Mouse (Mus musculus) Patski (cell line): ENCODE data around the gene Tpt1. TPM values are rescaled to one million over a fixed set of nuclear protein-coding genes. Genes with fewer than 3 reads are reported as not detected.

Experiments used
- ATAC-seq: fragments of 100-300 bp; one replicate; pipeline ENCODE4 v1.8.0; 2021
- CTCF ChIA-PET: fragments of 350-600 bp; sonication (Branson Sonifier 250); formaldehyde crosslinking; loops from one replicate; lab custom pipeline; 2022; ENCODE audit warnings: inconsistent platforms; lab: Charles Lee
- POLR2A ChIA-PET: fragments of 350-600 bp; sonication (Branson Sonifier 250); formaldehyde crosslinking; loops from one replicate; lab custom pipeline; 2022; ENCODE audit warnings: antibody characterized with exemption, inconsistent platforms; lab: Charles Lee
- DNase-seq: peaks from one replicate; pipeline ENCODE4 v3.0.0-alpha.2; 2011; ENCODE audit warnings: low read depth, low spot score
- H3K27me3 ChIP-seq: fragments of 371-371 bp; one replicate; pipeline ENCODE4 v1.5.1; 2021
- CTCF ChIP-seq: fragments of 100-300 bp; IDR thresholded peaks from one replicate; pipeline ENCODE4 v1.5.1; 2021
- in situ Hi-C: fragments of 300-500 bp; cut with MboI; formaldehyde crosslinking; loops from 3 replicates; pipeline ENCODE4 v1.11.1; 2018; ENCODE audit warnings: low pct_unique_long_range_greater_than_20kb, mixed read lengths
- polyA plus RNA-seq: library from polyadenylated mRNA; unstranded; gene quantifications from one replicate; pipeline ENCODE4 v1.2.3, GENCODE M21; 2021

Tpt1 gene
- polyA plus RNA-seq, 1 experiment from 2014 or later: 2,058 TPM

- H3K27me3 ChIP-seq: no peaks in the 10 kb centered on the region
- POLR2A ChIA-PET: no interaction called here
- DNase-seq (no peak), ATAC-seq (no peak)
- CTCF ChIA-PET: interaction anchor here (0.8 kb wide), 1 partner anchor 205 kb away, joined by 5 read pairs; no protein-coding TSS in a partner anchor
- in situ Hi-C loops: loop anchor here (10.0 to 25.0 kb wide), 2 partner anchors 594 to 816 kb away; no protein-coding TSS in a partner anchor
- no peak for TF ChIP-seq CTCF
Measured at GRCm38 (mm10) chr14:75871111-75871510, 26.2 kb downstream of the Tpt1 start.

- H3K27me3 ChIP-seq: no peaks in the 10 kb centered on the region
- CTCF ChIA-PET: interaction anchor here (0.8 kb wide), 1 partner anchor 204 kb away, joined by 5 read pairs; no protein-coding TSS in a partner anchor
- peak; percentile 33 for TF ChIP-seq CTCF
Measured at GRCm38 (mm10) chr14:75871750-75872149, 26.9 kb downstream of the Tpt1 start.

GRCm38 (mm10) chr14:75873612-75874011 is 28.7 kb downstream of the Tpt1 start:
- in situ Hi-C loops: loop anchor here (10.0 to 25.0 kb wide), 2 partner anchors 591 to 814 kb away; no protein-coding TSS in a partner anchor
- ChIA-PET CTCF (interaction anchor here (1.2 to 1.3 kb wide), 2 partner anchors 203 to 204 kb away, joined by 3 read pairs; no protein-coding TSS in a partner anchor), POLR2A (interaction anchor here (0.7 kb wide), 1 partner anchor 128 kb away, joined by 3 read pairs; no protein-coding TSS in a partner anchor)
- no peak for ATAC-seq
- no peak for TF ChIP-seq CTCF
- peak; percentile 68 for DNase-seq
- H3K27me3 ChIP-seq: no peaks in the 10 kb centered on the region

More at GRCm38 (mm10) chr14:75871750-75872149, 26.9 kb downstream of the Tpt1 start:
- DNase-seq: no peak
- no peak for ATAC-seq
- POLR2A ChIA-PET: no interaction called here
- in situ Hi-C loops: loop anchor here (10.0 to 25.0 kb wide), 2 partner anchors 593 to 816 kb away; no protein-coding TSS in a partner anchor

GRCm38 (mm10) chr14:75876320-75877043 is 31.6 kb downstream of the Tpt1 start:
- CTCF ChIA-PET: interaction anchor here (0.6 to 2.9 kb wide), 9 partner anchors 10 to 254 kb away, joined by 3 to 13 read pairs (median 4); no protein-coding TSS in a partner anchor
- no peaks in the 10 kb centered on the region for H3K27me3 ChIP-seq
- in situ Hi-C loops: loop anchor here (10.0 to 25.0 kb wide), 2 partner anchors 588 to 1136 kb away; no protein-coding TSS in a partner anchor
- POLR2A ChIA-PET: no interaction called here
- TF ChIP-seq CTCF: peak; percentile 82
- ATAC-seq (peak; percentile 31), DNase-seq (no peak)

GRCm38 (mm10) chr14:75877297-75877696 is 32.4 kb downstream of the Tpt1 start:
- in situ Hi-C loops: loop anchor here (10.0 to 25.0 kb wide), 2 partner anchors 588 to 1135 kb away; no protein-coding TSS in a partner anchor
- ATAC-seq: peak; percentile 27
- no peaks in the 10 kb centered on the region for H3K27me3 ChIP-seq
- ChIA-PET POLR2A (interaction anchor here (0.6 to 1.0 kb wide), 3 partner anchors 14 to 198 kb away, joined by 4 to 6 read pairs (median 4); no protein-coding TSS in a partner anchor), CTCF (interaction anchor here (0.6 to 2.9 kb wide), 8 partner anchors 9 to 239 kb away, joined by 3 to 13 read pairs (median 4); no protein-coding TSS in a partner anchor)
- no peak for TF ChIP-seq CTCF
- no peak for DNase-seq

GRCm38 (mm10) chr14:75878980-75879379 is 34.1 kb downstream of the Tpt1 start:
- ATAC-seq (no peak), DNase-seq (no peak)
- ChIA-PET CTCF (no interaction called here), POLR2A (interaction anchor here (1.1 kb wide), 1 partner anchor 197 kb away, joined by 11 read pairs; no protein-coding TSS in a partner anchor)
- no peaks in the 10 kb centered on the region for H3K27me3 ChIP-seq
- in situ Hi-C loops: loop anchor here (10.0 to 25.0 kb wide), 2 partner anchors 586 to 1133 kb away; no protein-coding TSS in a partner anchor
- TF ChIP-seq CTCF: no peak

- DNase-seq: no peak
- ChIA-PET CTCF (no interaction called here), POLR2A (no interaction called here)
- in situ Hi-C loops: loop anchor here (25.0 kb wide), 1 partner anchor 1130 kb away; no protein-coding TSS in a partner anchor
- TF ChIP-seq CTCF: no peak
- no peaks in the 10 kb centered on the region for H3K27me3 ChIP-seq
- no peak for ATAC-seq
Measured at GRCm38 (mm10) chr14:75881856-75882255, 37.0 kb downstream of the Tpt1 start.

- H3K27me3 ChIP-seq: no peaks in the 10 kb centered on the region
- ChIA-PET CTCF (interaction anchor here (1.1 to 1.8 kb wide), 3 partner anchors 16 to 194 kb away, joined by 3 to 4 read pairs (median 4); no protein-coding TSS in a partner anchor), POLR2A (no interaction called here)
- ATAC-seq (no peak), DNase-seq (no peak)
- no peak for TF ChIP-seq CTCF
- in situ Hi-C loops: loop anchor here (25.0 kb wide), 1 partner anchor 1129 kb away; no protein-coding TSS in a partner anchor
Measured at GRCm38 (mm10) chr14:75883330-75883729, 38.4 kb downstream of the Tpt1 start.

GRCm38 (mm10) chr14:75883873-75884272 is 39.0 kb downstream of the Tpt1 start:
- DNase-seq: no peak
- CTCF ChIA-PET: interaction anchor here (1.1 to 1.8 kb wide), 2 partner anchors 16 to 54 kb away, joined by 3 to 4 read pairs; no protein-coding TSS in a partner anchor
- no peak for ATAC-seq
- in situ Hi-C loops: loop anchor here (25.0 kb wide), 1 partner anchor 1128 kb away; no protein-coding TSS in a partner anchor
- TF ChIP-seq CTCF: no peak
- no peaks in the 10 kb centered on the region for H3K27me3 ChIP-seq
- POLR2A ChIA-PET: interaction anchor here (0.6 kb wide), 1 partner anchor 79 kb away, joined by 4 read pairs; no protein-coding TSS in a partner anchor

- CTCF ChIA-PET: interaction anchor here (0.9 to 1.1 kb wide), 2 partner anchors 119 to 186 kb away, joined by 3 read pairs; partner anchors contain the start of gene Gtf2f2
- TF ChIP-seq CTCF: no peak
- in situ Hi-C loops: loop anchor here (25.0 kb wide), 1 partner anchor 1120 kb away; no protein-coding TSS in a partner anchor
- H3K27me3 ChIP-seq: no peaks in the 10 kb centered on the region
- POLR2A ChIA-PET: interaction anchor here (1.2 kb wide), 1 partner anchor 15 kb away, joined by 6 read pairs; no protein-coding TSS in a partner anchor
- ATAC-seq: no peak
- no peak for DNase-seq
Measured at GRCm38 (mm10) chr14:75892118-75892517, 47.2 kb downstream of the Tpt1 start.

Other genes with a start within 250 kb of the Tpt1 start
- gene Erich6b, start 202.8 kb upstream of the Tpt1 start, polyA plus RNA-seq: not detected
- 25.8 TPM for gene Cog3, start 90.6 kb upstream of the Tpt1 start, polyA plus RNA-seq
- 36.9 TPM for gene Slc25a30, start 58.1 kb upstream of the Tpt1 start, polyA plus RNA-seq
- gene Kctd4, start 109.9 kb downstream of the Tpt1 start, polyA plus RNA-seq: not detected
- gene Gtf2f2, start 165.8 kb downstream of the Tpt1 start, polyA plus RNA-seq: 31.2 TPM